Mouse (Mus musculus) kidney, embryonic 14.5 days (tissue): Measurements from ENCODE around the gene Stam. TPM values are rescaled to one million over a fixed set of nuclear protein-coding genes. Genes with fewer than 3 reads are reported as not detected.

Source experiments
- ATAC-seq: fragments of 200-750 bp; cut with Nextera tagmentation; 2 replicates; pipeline ENCODE4 v1.8.0; 2017; ENCODE audit warnings: moderate number of reproducible peaks, mild to moderate bottlenecking, moderate TSS enrichment, moderate library complexity; ENCODE audit not compliant: low FRiP score, low TSS enrichment
- H3K27ac ChIP-seq: fragments of 300-500 bp; sonication (generic); 2 replicates; pipeline ENCODE4 v1.5.1; 2014; ENCODE audit warnings: low read depth, mild to moderate bottlenecking, low read length, moderate library complexity, mixed read lengths
- H3K27me3 ChIP-seq: fragments of 300-500 bp; sonication (generic); 2 replicates; pipeline ENCODE4 v1.6.1; 2014; ENCODE audit warnings: mild to moderate bottlenecking, low read length; ENCODE audit not compliant: control insufficient read depth, insufficient read depth
- H3K36me3 ChIP-seq: fragments of 300-500 bp; sonication (generic); 2 replicates; pipeline ENCODE4 v1.6.1; 2014; ENCODE audit warnings: low read length, mixed read lengths; ENCODE audit not compliant: control insufficient read depth, insufficient read depth
- H3K4me1 ChIP-seq: fragments of 300-500 bp; sonication (generic); 2 replicates; pipeline ENCODE4 v1.6.1; 2014; ENCODE audit warnings: low read length, mixed read lengths; ENCODE audit not compliant: control insufficient read depth, insufficient read depth
- H3K4me2 ChIP-seq: fragments of 300-500 bp; sonication (generic); replicated peaks from 2 replicates; pipeline ENCODE4 v1.6.1; 2014; ENCODE audit warnings: low read depth, mild to moderate bottlenecking, low read length
- H3K4me3 ChIP-seq: fragments of 300-500 bp; sonication (generic); 2 replicates; pipeline ENCODE4 v1.5.1; 2014; ENCODE audit warnings: mild to moderate bottlenecking, low read length
- H3K9ac ChIP-seq: fragments of 300-500 bp; sonication (generic); 2 replicates; pipeline ENCODE4 v1.6.1; 2014; ENCODE audit warnings: low read depth, mild to moderate bottlenecking, low read length, moderate library complexity
- H3K9me3 ChIP-seq: fragments of 300-500 bp; sonication (generic); 2 replicates; pipeline ENCODE4 v1.6.1; 2016; ENCODE audit warnings: low read length; ENCODE audit not compliant: control insufficient read depth
- WGBS: fragments of 180-500 bp; shearing (Covaris S2); extraction: QIAGEN DNeasy Blood & Tissue Kit; methylation state at CpG from one replicate; pipeline ENCODE4 v1.1.7; 2014; 5-methylcytosine and 5-hydroxymethylcytosine counted together
- polyA plus RNA-seq: library from polyadenylated mRNA; unstranded; fragments of >200 nt; fragmentation: Nextera tagmentation; extraction: Ambion mirVana; gene quantifications from 2 replicates; pipeline ENCODE4 v1.2.1, GENCODE M21; 2014

Gene Stam
- polyA plus RNA-seq, 1 experiment from 2014 or later, result 64.7 TPM

DNA sequence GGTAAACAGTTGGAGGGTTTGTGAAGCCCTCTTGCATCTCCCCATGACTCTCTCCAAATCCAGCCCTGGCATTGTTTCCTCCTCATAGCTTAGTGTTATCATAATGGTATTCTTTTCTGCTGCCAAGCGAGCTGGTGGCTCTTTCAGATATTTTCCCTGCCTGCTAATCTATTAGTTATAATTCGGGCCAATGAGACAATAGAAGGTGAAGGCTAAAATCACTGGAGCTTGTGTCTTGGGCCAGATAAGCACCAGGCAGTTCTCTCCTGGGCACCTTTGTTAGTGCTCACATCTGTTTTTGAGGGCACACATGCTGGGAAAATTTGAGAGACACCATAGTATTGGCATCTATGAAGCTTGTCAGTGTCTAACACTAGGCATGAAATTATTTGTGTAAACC lies 91.2 kb downstream of the Stam start:
- no peaks in the 10 kb centered on the region for H3K4me1 ChIP-seq
- no peaks in the 10 kb centered on the region for H3K27me3 ChIP-seq
- no peak overlapping the region for H3K27ac ChIP-seq
- no peak for ATAC-seq
- H3K9me3 ChIP-seq, result no peaks in the 10 kb centered on the region
- 72% methylated on average over 2 of the region's 2 CpGs for WGBS
- no peak overlapping the region for H3K9ac ChIP-seq
- H3K4me2 ChIP-seq, result no peak overlapping the region
- H3K36me3 ChIP-seq, result no peaks in the 10 kb centered on the region
- no peak overlapping the region for H3K4me3 ChIP-seq

DNA sequence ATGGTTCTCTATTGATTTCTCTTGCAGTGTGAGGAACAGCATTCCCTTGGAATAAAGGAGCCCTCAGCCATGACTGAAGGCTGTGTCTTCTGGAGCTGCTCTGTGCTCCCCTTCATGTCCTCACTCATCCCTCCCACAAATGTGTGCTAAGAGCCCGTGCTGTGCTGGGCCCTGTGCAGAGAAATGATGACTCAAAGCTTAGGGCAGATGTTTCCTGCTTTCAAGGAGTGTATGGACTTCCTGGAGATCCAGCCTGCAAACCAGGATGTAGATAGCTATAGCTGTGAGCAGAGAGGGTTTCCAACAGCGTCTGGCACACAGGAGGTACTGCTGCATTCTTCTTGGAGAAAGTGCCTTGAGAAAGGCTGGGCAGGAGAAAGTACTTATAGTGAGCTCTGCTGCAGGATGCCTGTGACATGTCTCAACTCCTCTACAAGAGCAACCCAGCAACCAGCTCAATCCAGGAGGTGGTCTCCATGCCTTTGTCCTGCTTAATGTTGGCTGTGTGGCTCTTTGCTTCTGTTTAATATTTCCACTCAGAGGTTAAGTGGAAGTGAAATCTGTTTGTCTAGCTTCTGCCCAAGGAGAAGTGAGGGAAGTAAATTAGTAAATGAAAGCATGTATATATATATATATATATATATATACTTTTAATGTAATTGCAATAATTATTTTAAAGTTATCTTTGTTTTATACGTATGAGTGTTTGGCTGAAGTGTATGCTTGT lies 91.9 kb downstream of the Stam start:
- Histone ChIP-seq H3K4me3 (no peak overlapping the region), H3K9ac (no peak overlapping the region), H3K4me2 (no peak overlapping the region), H3K27me3 (no peaks in the 10 kb centered on the region), H3K9me3 (no peaks in the 10 kb centered on the region), H3K4me1 (no peaks in the 10 kb centered on the region), H3K27ac (no peak overlapping the region), H3K36me3 (no peaks in the 10 kb centered on the region)
- whole genome bisulfite sequencing, result 69% methylated on average over 3 of the region's 3 CpGs
- no peak for ATAC-seq

- H3K9ac ChIP-seq, result no peak overlapping the region
- ATAC-seq, result no peak
- no peak overlapping the region for H3K4me3 ChIP-seq
- no peaks in the 10 kb centered on the region for H3K27me3 ChIP-seq
- H3K9me3 ChIP-seq, result no peaks in the 10 kb centered on the region
- no peaks in the 10 kb centered on the region for H3K4me1 ChIP-seq
- H3K27ac ChIP-seq, result no peak overlapping the region
- no peaks in the 10 kb centered on the region for H3K36me3 ChIP-seq
- no peak overlapping the region for H3K4me2 ChIP-seq
Observed at GRCm38 (mm10) chr2:14167721-14168120, 93.8 kb downstream of the Stam start.

- peak; percentile 62; the same call in 1 of the 2 replicates for ATAC-seq
- Histone ChIP-seq H3K4me1 (no peaks in the 10 kb centered on the region), H3K9me3 (no peaks in the 10 kb centered on the region), H3K27me3 (no peaks in the 10 kb centered on the region), H3K4me2 (no peak within 1 kb of the TSS), H3K36me3 (no peaks in the 10 kb centered on the region), H3K4me3 (no peak within 1 kb of the TSS), H3K9ac (no peak within 1 kb of the TSS), H3K27ac (no peak within 1 kb of the TSS)
- WGBS, result 61% methylated on average over 3 of the region's 3 CpGs
Observed at GRCm38 (mm10) chr2:14174334-14174733, 100.4 kb downstream of the Stam start, which contains the start of gene Tmem236. TSS of gene Tmem236 (plus strand) at chr2:14174523.

- no peaks in the 10 kb centered on the region for H3K27me3 ChIP-seq
Observed at GRCm38 (mm10) chr2:14176460-14177193, 102.7 kb downstream of the Stam start.

DNA sequence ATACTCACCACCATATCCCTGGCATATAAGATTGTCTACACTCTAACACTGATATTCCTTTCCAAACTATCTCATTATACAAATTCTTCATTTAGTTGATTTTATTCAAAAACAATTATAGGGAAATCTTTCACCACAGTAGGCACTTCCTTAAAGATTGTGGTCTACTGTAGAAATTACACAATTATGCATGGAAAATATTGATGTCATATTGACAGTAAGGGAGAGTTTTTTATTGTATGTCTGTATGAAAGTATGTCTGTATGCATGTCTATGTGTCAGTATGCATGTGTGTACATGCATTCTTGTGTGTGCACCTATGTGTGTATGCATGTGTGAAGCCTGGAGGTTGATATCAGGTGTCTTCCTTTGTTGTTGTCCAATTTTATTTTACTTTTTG lies 110.5 kb downstream of the Stam start:
- ATAC-seq, result no peak
- no peaks in the 10 kb centered on the region for H3K4me1 ChIP-seq
- H3K4me3 ChIP-seq, result no peak overlapping the region
- no peak overlapping the region for H3K4me2 ChIP-seq
- no peaks in the 10 kb centered on the region for H3K36me3 ChIP-seq
- no peak overlapping the region for H3K27ac ChIP-seq
- H3K27me3 ChIP-seq, result no peaks in the 10 kb centered on the region
- no peak overlapping the region for H3K9ac ChIP-seq
- no peaks in the 10 kb centered on the region for H3K9me3 ChIP-seq

More at GRCm38 (mm10) chr2:14176460-14177193, 102.7 kb downstream of the Stam start:
- ATAC-seq, result no peak
- Histone ChIP-seq H3K9me3 (no peaks in the 10 kb centered on the region), H3K9ac (no peak overlapping the region), H3K27ac (no peak overlapping the region), H3K4me1 (no peaks in the 10 kb centered on the region), H3K36me3 (no peaks in the 10 kb centered on the region), H3K4me2 (no peak overlapping the region), H3K4me3 (no peak overlapping the region)
- 77% methylated on average over 2 of the region's 2 CpGs for WGBS

DNA sequence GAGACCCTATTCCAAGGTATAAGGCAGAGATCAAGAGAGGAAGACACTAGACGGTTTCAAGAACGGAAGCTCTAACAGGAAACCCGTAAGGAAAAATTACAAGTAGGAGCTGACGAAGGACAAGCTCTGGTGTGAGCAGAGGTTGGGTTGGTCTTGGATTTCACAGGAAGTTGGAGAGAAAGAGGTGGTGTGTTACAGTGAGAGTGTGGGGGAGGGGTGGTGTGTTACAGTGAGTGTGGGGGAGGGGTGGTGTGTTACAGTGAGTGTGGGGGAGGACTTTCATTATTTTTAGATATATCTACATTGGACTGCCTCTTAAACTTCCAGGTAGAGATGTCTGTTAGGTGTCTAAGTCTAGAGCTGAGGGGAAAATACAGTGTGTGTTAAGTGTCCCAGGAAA lies 116.8 kb downstream of the Stam start:
- no peak overlapping the region for H3K27ac ChIP-seq
- ATAC-seq, result no peak; the same call in 1 of the 2 replicates
- no peak overlapping the region for H3K9ac ChIP-seq
- 57% methylated on average over 4 of the region's 4 CpGs for WGBS
- H3K4me3 ChIP-seq, result no peak overlapping the region
- no peaks in the 10 kb centered on the region for H3K27me3 ChIP-seq
- H3K9me3 ChIP-seq, result no peaks in the 10 kb centered on the region
- H3K4me2 ChIP-seq, result no peak overlapping the region
- no peaks in the 10 kb centered on the region for H3K36me3 ChIP-seq
- no peaks in the 10 kb centered on the region for H3K4me1 ChIP-seq

GRCm38 (mm10) chr2:14191601-14192000 lies 117.7 kb downstream of the Stam start:
- Histone ChIP-seq H3K4me3 (no peak overlapping the region), H3K4me1 (no peaks in the 10 kb centered on the region), H3K27me3 (no peaks in the 10 kb centered on the region), H3K4me2 (no peak overlapping the region), H3K9ac (no peak overlapping the region), H3K9me3 (no peaks in the 10 kb centered on the region), H3K27ac (no peak overlapping the region), H3K36me3 (no peaks in the 10 kb centered on the region)
- ATAC-seq, result no peak
- 85% methylated on average over 4 of the region's 4 CpGs for WGBS

- Histone ChIP-seq H3K9ac (no peak overlapping the region), H3K4me1 (no peaks in the 10 kb centered on the region), H3K27ac (no peak overlapping the region), H3K9me3 (no peaks in the 10 kb centered on the region), H3K36me3 (no peaks in the 10 kb centered on the region), H3K27me3 (no peaks in the 10 kb centered on the region), H3K4me3 (no peak overlapping the region), H3K4me2 (no peak overlapping the region)
- ATAC-seq, result no peak
- WGBS, result 73% methylated on average over 6 of the region's 6 CpGs
Observed at GRCm38 (mm10) chr2:14192046-14192445, 118.1 kb downstream of the Stam start.
